Mouse (Mus musculus) adrenal gland, adult 18-20 months (tissue): Measurements from ENCODE around the gene Car6. TPM values are rescaled to one million over a fixed set of nuclear protein-coding genes. Genes with fewer than 3 reads are reported as not detected.
A peak's percentile ranks its signal among the peaks of the same experiment; 100 is the strongest.

Experiments used
- DNase-seq, 2 experiments: peaks; one replicate each; pipeline ENCODE4 v3.0.0; 2021 to 2022; ENCODE audit warnings: low spot score in 2 of 2
- total RNA-seq, 2 experiments: library from RNA; stranded (reverse); gene quantifications; 1 replicate in 1 of 2; 2 replicates in 1 of 2; pipeline ENCODE4 v1.2.3; 2021

The Car6 gene
- total RNA-seq, 2 experiments from 2014 or later, result 1.4 to 2.5 TPM

GRCm38 (mm10) chr4:150192199-150192598 is 8.9 kb downstream of the Car6 start:
- DNase-seq, result no peak

GRCm38 (mm10) chr4:150188236-150188635 is 12.9 kb downstream of the Car6 start:
- DNase-seq, result no peak

DNA sequence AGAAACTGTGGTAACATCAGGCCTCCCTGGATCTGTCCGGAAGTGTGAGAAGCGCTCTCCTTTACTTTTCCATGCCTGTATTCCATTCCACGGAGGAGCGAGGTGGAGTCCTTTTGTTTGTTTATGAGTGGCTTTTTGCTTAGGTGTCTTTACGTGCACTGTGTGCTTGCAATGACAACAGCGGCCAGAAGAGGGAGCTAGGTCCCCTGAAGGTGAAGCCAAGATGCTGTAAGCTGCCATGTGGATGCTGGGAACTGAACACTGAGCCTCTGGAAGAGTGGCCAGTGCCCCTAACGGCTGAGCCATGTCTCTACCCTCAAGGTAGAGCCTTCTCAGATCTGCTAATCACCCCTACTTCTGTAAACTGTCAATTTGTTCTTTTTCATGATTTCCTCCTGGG is 19.8 kb downstream of the Car6 start:
- no peak for DNase-seq

- DNase-seq, result no peak
These were observed 23.0 kb downstream of the Car6 start for GRCm38 (mm10) chr4:150178131-150178530.

DNA sequence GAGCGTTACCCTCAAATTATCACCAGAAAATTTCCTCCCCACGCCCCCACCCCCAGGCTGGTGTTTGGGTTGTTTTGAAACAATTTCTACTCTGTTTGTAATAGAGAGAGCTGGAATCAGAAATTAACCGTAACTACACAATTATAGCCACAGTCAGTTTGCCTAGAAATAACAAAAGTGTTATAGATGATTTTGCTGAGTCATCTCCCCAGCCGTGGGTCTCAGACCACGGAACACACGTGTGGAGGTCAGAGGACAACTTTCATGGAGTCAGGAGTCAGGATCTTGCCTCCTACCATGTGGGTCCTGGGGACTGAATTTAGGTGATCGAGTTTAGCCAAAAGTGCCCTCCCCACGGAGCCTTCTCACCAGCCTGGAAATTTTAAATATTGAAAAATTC is 24.0 kb downstream of the Car6 start:
- no peak for DNase-seq

DNA sequence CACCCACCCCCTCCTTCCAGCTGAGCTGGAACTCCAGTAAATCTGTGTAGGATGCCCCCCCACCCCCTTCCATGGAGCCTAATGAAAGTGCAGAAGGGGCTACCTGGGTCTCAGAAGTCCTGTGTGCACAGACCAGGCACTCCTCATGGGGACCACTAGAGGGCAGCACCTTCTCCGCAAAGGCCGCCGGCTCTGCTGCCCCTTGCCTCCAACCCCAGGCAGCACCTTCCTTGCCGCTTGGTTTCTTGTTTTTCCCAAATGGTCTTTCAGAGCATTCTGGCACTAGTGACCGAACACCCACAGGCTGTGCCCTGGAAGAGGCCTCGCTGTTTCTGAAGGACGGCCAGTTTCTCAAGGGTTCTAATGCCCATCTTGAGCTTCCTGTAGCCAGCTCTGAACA is 24.6 kb downstream of the Car6 start:
- peak; percentile 15 to 35 for DNase-seq

- no peak for DNase-seq
These were observed 27.1 kb downstream of the Car6 start for GRCm38 (mm10) chr4:150174027-150174426.

DNA sequence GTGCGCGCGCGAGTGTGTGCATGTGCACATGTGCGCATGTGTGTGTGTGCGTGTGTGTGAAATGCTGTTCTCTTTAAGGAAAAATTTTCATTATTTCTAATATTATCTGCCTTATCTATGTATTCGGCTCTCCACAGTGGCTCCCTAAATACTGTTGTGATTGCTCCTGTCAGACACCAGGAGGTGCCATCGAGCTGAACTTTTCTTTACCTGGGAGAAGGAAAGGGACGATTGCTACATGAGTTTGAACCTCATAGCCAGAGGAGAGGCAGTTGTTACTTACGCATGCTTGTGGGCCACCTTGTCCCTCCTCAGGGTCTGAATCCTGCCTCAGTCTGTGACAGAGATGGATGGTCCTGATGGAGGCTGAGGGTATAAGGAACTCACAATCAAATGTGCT is 27.9 kb downstream of the Car6 start:
- peak; percentile 28 to 38 for DNase-seq

- DNase-seq, result no peak
These were observed 29.0 kb downstream of the Car6 start for GRCm38 (mm10) chr4:150172107-150172506.

GRCm38 (mm10) chr4:150168406-150168805 is 32.7 kb downstream of the Car6 start:
- peak in 1 of 2 experiments; percentile 9 for DNase-seq

DNA sequence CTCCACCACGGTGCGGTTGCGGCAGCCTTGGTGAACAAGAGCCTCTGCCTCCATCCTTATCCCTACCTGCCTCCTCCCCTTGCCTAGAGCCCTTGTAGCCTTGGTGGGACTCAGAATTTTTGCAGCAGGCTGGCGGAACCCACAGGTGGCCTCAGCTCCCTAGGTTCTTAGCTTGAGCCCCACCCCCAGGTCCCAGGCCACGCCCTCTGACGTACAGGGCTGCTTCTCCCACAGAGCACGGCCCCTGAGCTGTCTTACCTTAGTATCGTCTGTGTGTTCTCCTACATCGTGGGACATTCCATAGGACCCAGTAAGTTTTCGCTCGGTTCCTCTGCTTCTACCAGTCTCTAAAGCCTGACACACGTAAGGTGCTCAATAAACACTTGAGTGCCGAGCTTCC is 36.3 kb downstream of the Car6 start:
- no peak for DNase-seq

GRCm38 (mm10) chr4:150162561-150163169 is 38.5 kb downstream of the Car6 start:
- DNase-seq, result no peak

DNA sequence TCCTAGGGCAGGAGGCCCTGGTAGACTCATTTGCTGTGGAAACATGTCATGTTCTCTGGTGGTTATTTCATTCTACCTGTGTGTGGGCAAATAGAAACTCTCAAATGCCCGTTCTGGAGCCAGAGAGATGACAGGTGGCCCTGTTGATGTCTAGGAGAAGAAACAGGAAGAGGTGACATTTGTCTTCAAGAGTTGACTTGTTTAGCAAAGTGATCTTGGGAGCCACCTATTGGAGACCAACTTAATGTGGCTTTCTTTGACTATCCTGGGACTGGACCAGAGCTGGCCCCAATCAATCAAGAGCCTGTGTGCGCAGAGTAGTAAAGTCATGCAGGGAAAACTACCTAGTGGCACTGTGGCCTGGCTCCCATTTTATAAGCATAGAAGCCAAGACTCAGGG is 41.7 kb downstream of the Car6 start:
- DNase-seq, result no peak

DNA sequence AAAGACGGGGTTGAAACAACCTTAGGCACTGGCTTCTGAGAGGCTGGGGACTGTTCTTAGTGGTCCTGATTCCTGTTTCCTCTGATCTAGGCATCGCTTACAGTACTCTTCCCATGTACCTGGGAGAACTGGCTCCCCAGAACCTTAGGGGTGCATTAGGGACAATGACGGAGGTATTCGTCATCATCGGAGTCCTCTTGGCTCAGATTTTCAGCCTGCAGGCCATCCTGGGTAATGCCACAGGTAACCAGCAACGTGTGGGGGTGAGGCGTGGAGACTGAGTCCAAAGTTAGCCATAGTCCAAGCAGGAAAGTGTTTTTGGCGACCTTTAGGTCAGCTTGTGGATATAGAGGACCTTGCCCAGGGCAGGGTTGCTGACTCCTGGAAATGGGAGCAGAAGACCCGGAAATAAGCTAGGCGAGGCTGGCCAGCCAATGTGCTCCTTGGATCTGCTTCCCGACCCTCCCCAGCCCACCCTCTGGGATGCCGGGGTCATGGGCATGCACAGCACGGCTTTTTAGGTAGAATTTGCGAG is 43.7 kb downstream of the Car6 start:
- no peak for DNase-seq

- DNase-seq, result no peak
These were observed 45.4 kb downstream of the Car6 start for GRCm38 (mm10) chr4:150155731-150156130.

DNA sequence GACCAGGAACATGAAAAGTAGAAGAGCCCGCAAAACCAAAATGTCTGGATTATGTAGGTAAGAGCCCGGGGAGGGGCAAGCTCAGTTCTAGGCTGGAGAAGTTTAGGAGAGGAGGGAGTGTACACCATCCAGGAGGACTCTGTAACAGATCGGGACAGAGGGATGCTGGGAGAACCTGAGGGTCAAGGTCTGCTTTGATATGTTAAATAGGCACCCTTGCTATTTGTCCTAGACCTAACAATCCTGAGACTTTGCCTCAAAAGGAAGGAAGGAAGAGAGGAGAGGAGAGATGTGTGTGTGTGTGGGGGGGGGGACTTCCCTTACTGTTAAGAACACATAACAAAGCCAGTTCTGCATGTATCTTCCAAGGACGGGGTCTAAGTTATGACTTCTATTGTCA is 45.8 kb downstream of the Car6 start:
- no peak for DNase-seq

- no peak for DNase-seq
These were observed 48.6 kb downstream of the Car6 start for GRCm38 (mm10) chr4:150152483-150152882.

DNA sequence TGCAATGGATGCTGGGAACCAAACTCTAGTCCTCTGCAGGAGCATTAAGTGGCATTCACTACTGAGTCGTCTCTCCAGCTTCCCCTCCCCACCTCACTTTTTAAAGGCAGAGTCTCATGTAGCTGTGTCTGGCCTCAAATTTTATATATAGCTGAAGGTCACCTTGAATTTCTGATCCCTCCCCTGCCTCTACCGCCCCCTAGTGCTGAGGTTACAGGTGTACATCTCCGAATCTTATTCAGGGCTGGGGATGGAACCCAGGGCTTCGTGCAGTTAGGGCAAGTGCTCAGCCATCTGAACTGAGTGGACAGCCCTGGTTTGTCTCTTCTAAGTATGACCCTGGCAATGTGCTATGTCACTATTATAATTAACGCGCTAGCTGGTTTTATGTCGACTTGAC is 50.1 kb downstream of the Car6 start:
- DNase-seq, result no peak

- DNase-seq, result no peak
These were observed 54.8 kb downstream of the Car6 start for GRCm38 (mm10) chr4:150146286-150146685.

- DNase-seq, result no peak
These were observed 56.9 kb downstream of the Car6 start for GRCm38 (mm10) chr4:150144242-150144641.

DNA sequence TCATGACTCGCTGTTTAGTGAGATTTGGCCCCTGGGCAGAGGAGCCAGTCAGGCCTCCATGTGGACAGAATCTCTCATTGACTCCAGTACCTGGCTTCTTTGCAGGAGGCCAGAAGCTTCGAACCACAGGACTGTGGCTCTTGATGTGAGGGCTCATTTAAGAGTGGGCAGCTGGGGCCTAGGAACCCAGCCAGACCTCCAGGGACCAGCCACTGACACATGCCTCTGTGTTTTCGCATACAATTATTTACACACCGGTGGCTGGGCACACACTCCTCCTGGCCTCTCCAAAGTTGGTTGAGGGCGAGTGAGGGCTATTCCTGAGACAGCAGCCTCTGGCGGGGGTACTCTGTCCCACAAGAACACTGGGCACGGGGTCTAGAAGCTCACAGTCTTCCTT is 60.8 kb downstream of the Car6 start:
- DNase-seq, result no peak

- no peak for DNase-seq
These were observed 62.0 kb downstream of the Car6 start for GRCm38 (mm10) chr4:150139090-150139489.

- DNase-seq, result peak; percentile 53 to 69
These were observed 63.0 kb downstream of the Car6 start for GRCm38 (mm10) chr4:150138084-150138543.
